Mouse (Mus musculus): ENCODE data around the gene Kl.
A peak's percentile ranks its signal among the peaks of the same experiment; 100 is the strongest.

Gene Kl

DNA sequence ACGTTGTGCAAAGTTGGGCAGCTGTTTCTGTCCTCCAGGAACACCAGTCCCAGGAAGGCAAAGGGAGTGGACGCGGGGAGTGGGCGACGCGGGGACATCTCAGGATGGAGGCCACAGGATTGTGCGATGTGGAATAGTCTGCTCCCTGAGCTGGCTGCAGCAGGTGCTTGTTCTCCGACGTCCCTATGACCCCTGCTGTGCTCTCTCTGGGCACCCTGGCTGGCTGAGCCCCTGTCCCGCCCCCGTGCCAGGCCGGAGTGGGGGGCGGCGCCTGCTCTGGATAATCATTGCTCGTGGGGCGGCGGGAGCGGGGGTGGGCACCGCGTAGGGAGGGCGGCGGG, at the start of gene Kl:
TSS of gene Kl (plus strand) at position 280 of the 341 bp plus-strand sequence.
- no peak for DNase-seq (ENCODE audit: low read depth)

DNA sequence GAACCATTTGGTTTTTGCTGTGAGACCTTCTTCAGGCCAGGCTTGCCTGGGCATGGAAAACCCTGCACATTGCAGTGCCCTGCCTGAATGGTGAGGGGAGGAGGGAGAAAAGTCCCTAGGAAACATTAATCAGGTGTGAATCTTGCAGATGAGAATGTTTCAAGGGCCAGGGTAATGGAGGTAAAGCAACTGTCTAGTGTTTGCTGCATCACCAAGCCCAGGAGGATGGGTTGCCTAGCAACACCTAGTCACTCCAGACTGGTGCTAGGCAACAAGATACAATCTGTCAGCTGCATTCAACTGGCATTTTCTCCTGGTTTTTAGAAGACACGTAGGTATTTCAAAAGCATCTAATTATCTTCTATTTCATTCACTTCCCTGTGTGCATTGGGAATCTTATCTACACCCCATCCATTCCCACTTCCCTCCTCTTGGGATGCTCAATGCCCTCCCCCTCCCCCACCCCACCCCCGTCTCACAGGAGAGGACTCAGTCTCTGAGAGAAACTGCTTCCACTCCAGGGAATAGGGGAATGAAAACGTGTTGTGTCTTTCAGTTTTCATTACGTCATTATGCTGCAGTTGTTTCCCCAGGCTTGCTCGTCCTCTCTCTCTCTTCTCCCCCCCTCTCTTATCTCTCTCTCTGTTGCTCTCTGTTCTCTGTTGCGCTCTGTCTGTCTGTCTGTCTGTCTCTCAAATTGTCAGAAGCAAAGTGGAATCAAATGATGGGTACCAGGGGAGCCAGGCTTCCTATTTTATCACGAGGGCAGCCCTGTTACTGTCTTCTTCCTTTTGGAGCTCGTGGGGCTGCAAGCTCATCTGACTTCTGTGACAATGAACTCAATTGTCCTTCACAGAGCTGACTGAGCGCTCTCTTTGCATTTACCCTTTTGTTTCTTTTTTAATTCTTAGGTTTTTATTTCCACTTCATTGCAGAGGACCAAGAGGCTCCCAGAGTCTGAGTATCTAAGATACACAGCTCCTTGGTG, 46.1 kb upstream of the Kl start:
- DNase-seq (ENCODE audit: low read depth), result no peak

DNA sequence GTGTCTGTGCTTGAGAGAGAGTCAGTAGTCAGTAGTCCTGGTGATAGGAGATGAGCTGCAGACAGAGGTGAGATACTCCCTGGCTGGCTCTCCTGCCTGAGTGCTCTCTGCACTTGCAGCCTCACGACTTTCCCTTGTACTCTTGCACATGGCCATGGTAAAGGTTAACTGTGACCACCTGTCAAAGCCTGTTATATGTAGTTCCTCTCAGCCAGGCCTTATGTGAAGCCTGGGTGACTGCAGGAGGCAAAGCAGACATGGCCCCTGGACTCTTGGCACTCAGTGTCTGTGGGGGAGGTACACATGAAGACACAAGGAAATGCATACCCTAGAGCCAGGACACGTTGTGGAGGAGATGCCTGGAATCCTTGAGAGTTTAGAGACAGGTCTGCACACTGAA, 40.3 kb upstream of the Kl start:
- DNase-seq (ENCODE audit: low read depth), result no peak

- no peak for DNase-seq (ENCODE audit: low read depth)
Measured at GRCm38 (mm10) chr5:150912656-150913055, 39.8 kb upstream of the Kl start.

DNA sequence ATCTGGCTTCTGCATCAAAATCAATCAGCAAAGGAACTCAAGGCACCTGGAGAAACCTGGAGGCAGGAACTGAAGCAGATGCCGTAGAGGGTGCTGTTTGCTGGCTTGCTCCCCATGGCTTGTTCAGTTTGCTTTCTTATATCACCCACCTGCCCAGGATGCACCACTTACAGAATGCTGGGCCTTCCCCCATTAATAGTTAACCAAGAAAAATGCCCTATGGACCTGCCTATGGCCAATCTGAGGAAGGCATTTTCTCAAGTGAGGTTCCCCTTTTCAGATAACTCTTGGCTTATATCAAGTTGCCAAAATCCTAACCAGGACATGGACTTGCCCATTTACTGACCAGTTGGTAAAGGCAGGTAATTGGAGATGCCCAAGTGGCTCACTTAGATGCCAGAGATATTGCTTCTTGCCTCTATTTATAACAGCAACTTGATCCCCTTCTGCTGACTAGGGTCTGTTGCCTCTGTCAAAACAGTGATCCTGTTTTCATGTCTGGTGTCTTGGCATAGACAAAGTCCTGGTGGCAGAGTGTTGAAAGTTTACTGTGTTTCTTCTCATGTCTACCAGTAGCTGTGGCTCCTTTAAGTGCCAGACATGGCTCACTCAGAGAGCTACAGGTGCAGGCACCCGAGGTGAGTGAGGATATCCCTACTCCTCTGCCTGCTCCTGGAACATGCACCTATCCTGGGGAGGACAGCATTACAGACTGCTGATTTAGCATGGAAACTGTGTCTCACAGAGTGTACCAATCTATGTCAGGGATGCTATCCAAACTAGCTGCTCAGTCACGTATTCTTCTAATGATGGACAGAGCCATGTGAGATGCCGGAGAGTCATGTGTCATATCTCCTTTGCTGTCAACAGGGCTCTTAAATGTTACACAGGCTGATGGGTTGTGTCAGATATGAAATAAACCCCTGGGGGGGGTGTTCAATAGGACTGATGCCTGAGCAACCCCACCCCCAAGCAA, 37.0 kb upstream of the Kl start:
- DNase-seq (ENCODE audit: low read depth), result no peak

DNA sequence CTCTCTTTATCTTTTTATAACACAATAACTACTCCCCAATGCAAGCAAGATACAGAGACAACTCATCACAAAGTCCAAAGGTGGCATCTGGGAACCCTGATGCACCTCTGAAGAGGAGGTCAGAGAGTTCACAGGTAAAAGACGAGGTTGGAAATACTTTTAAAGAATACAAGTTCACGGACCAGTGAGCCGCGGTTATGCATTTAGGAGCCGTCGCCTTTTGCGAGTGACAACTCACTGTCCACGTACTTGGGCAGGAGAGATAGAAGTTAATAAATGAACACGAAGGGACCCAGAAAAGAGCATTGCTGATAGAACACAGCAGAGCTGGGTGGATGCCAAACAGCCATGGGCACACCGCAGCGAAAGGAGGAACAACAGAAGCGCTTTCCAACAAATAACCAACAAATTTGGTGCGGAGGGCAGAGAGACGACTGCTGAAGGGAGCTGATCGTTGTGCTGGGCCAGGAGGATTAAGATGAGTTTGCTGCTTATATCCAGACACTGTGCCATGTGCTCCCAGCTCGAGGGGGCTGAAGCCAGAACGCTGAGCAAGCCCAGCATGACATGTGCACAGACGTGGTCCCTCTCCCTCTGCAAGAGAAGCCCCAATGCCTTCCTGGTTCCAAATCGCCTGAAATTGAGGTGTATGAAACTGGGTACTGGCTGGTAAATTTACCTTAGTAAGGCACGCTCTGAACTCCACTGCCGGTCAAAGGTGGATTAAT, 35.1 kb upstream of the Kl start:
- no peak for DNase-seq (ENCODE audit: low read depth)

DNA sequence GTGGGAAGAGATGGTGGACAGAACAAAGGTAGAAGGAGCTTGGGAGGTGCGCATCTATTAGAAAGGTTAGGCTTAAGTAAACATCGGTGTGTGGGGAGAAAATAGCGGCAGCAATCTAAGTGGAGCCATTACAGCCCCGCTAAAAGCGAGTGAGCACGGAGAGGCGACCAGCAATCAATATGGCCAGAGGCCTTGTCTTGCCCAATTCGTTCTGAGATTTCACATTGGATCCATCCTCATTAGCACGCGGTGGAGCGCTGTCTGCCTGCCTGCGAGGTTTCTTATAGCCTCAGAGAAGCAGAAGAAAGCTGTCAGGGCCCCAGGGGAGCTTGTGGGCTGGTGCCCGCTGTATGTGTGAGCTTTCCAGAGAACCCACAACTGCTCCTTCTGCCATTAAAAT, 33.8 kb upstream of the Kl start:
- DNase-seq (ENCODE audit: low read depth), result no peak

GRCm38 (mm10) chr5:150919269-150919668, 33.1 kb upstream of the Kl start:
- no peak for DNase-seq (ENCODE audit: low read depth)

GRCm38 (mm10) chr5:150919961-150920360, 32.4 kb upstream of the Kl start:
- DNase-seq (ENCODE audit: low read depth), result no peak

GRCm38 (mm10) chr5:150929406-150929805, 23.0 kb upstream of the Kl start:
- no peak for DNase-seq (ENCODE audit: low read depth)

- DNase-seq (ENCODE audit: low read depth), result no peak
Measured at GRCm38 (mm10) chr5:150932596-150932995, 19.8 kb upstream of the Kl start.

DNA sequence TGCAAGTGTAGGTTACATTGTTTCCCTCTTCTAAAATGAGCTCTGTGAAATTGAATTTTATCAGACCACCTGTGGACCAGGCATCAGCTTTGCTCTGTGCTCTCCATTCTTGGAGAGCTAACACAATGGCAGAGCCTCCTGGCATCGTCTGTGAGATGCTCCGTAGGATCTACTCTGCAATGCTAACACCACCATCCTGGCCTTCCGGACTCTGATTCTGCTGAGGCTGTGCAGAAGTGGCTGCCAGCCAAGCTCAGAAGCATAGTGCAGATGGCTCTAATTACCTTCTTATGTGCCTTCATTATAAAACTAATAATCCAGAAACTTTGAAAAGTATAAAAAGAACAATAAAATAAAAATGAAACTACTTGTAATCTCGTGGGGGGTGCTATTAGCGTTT, 16.2 kb upstream of the Kl start:
- DNase-seq (ENCODE audit: low read depth), result no peak

DNA sequence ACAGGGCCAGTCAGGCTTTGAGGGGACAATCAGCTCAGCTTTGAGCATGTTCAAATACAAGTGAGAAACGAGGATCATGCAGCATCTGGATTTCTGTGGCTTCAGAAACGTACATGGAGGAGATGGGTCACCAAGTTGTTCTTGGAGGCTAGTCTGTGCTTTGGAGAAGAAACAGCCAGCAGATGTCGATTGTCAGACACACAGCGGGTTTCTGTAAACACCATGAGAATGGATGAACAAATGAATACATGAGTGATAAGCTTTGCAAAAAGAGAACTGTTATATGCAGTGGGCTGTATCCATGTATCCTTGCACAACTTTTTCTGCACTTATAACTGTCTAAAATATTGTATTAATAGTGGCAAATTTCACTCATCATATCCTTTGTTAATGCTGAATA, 15.6 kb upstream of the Kl start:
- DNase-seq (ENCODE audit: low read depth), result no peak

- peak; percentile 22 for DNase-seq (ENCODE audit: low read depth)
Measured at GRCm38 (mm10) chr5:150937501-150937900, 14.9 kb upstream of the Kl start.

- DNase-seq (ENCODE audit: low read depth), result no peak
Measured at GRCm38 (mm10) chr5:150945576-150945975, 6.8 kb upstream of the Kl start.

- no peak for DNase-seq (ENCODE audit: low read depth)
Measured at GRCm38 (mm10) chr5:150949131-150949530, 3.3 kb upstream of the Kl start.

DNA sequence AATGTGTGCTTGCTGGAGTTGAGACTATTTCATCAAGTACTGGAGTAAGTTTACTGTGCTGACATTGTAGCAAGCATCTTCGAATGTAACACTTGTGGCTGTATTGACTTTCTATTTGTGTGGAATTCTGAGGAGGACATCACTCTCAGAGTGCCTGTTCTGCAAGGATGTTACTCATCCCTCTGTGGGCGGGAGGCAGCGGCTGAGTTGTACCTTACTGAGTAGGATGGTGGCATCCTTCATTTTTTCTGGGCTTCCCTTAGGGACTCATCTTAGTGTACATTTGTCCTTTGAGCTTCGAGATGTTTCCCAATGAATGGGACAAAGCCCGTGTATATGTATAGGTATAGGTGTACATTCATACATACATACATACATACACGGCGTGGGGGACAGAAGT, 1.1 kb upstream of the Kl start:
- DNase-seq (ENCODE audit: low read depth), result no peak

- no peak for DNase-seq (ENCODE audit: low read depth)
Measured at GRCm38 (mm10) chr5:150952669-150953521, 488 bp downstream of the Kl start.

GRCm38 (mm10) chr5:150954791-150955190, 2.4 kb downstream of the Kl start:
- DNase-seq (ENCODE audit: low read depth), result no peak

DNA sequence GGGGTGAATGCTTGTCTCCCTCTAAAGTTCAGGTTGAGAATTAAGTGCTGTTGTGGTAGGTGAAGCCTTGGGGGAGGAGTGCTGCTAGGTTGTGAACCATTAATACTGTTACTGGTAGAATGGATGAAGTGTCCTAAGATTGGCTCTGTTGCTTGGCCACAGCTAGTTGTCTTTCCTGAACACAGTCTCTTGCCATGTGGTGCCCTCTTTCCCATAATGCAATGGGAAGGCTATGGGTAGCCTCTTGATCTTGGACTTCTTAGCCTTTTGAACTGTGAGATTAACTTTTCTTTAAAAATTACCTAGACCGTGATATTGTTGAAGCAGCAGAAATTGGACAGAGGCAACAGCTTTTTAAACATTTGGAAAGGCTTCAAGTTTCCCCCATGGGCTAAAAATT, 7.5 kb downstream of the Kl start:
- DNase-seq (ENCODE audit: low read depth), result no peak

GRCm38 (mm10) chr5:150961615-150962014, 9.2 kb downstream of the Kl start:
- no peak for DNase-seq (ENCODE audit: low read depth)

Measured in fibroblast of lung, adult 2 months (primary cell).